Mouse (Mus musculus): ENCODE data around the gene Mxi1.

GRCm38 (mm10) chr19:53366057-53366775 lies 55.9 kb downstream of the Mxi1 start:
- TF ChIP-seq POLR2A (IDR thresholded peaks at IDR 0.05; ENCODE audit: low read depth, low read length) (no peak), CTCF (conservative IDR thresholded peaks at IDR 0.05; ENCODE audit: insufficient read depth, insufficient read length, low read depth, low read length) (no peak)

All from kidney, adult 2 months (tissue).